Mouse (Mus musculus) kidney, postnatal 0 days (tissue): ENCODE measurements around the gene Srprb. TPM values are rescaled to one million over a fixed set of nuclear protein-coding genes. Genes with fewer than 3 reads are reported as not detected.

ENCODE experiments used
- ATAC-seq: fragments of 200-750 bp; cut with Nextera tagmentation; replicated peaks from 2 replicates; pipeline ENCODE4 v1.8.0; 2017; ENCODE audit warnings: low read depth, moderate number of reproducible peaks, moderate TSS enrichment, moderate library complexity; ENCODE audit not compliant: low FRiP score
- DNase-seq: peaks from one replicate; pipeline ENCODE4 v3.0.0-alpha.2; 2016; ENCODE audit warnings: low spot score
- H3K27ac ChIP-seq: fragments of 300-500 bp; sonication (generic); 2 replicates; pipeline ENCODE4 v1.5.1; 2014; ENCODE audit warnings: mild to moderate bottlenecking
- H3K27me3 ChIP-seq: fragments of 300-500 bp; sonication (generic); 2 replicates; pipeline ENCODE4 v1.6.1; 2014; ENCODE audit warnings: low read length, mixed read lengths; ENCODE audit not compliant: insufficient read depth
- H3K36me3 ChIP-seq: fragments of 300-500 bp; sonication (generic); 2 replicates; pipeline ENCODE4 v1.6.1; 2014; ENCODE audit warnings: low read length, mixed read lengths; ENCODE audit not compliant: insufficient read depth
- H3K4me1 ChIP-seq: fragments of 300-500 bp; sonication (generic); replicated peaks from 2 replicates; pipeline ENCODE4 v1.6.1; 2014; ENCODE audit warnings: antibody characterized with exemption, low read length, mixed read lengths; ENCODE audit not compliant: insufficient read depth
- H3K4me2 ChIP-seq: fragments of 300-500 bp; sonication (generic); 2 replicates; pipeline ENCODE4 v1.6.1; 2014; ENCODE audit warnings: mild to moderate bottlenecking, low read length, moderate library complexity, mixed read lengths
- H3K4me3 ChIP-seq: fragments of 300-500 bp; sonication (generic); replicated peaks from 2 replicates; pipeline ENCODE4 v1.5.1; 2014; ENCODE audit warnings: low read depth, low read length
- H3K9ac ChIP-seq: fragments of 300-500 bp; sonication (generic); 2 replicates; pipeline ENCODE4 v1.6.1; 2014; ENCODE audit warnings: low read depth, low read length
- H3K9me3 ChIP-seq: fragments of 300-500 bp; sonication (generic); replicated peaks from 2 replicates; pipeline ENCODE4 v1.6.1; 2016; ENCODE audit warnings: low read length, inconsistent platforms, mixed read lengths
- CTCF ChIP-seq: IDR thresholded peaks from 2 replicates; pipeline ENCODE4 v1.5.1; 2016; ENCODE audit warnings: antibody characterized with exemption, low read depth, mild to moderate bottlenecking, moderate library complexity
- WGBS: fragments of 180-500 bp; shearing (Covaris S2); extraction: QIAGEN DNeasy Blood & Tissue Kit; methylation state at CpG from one replicate; pipeline ENCODE4 v1.1.7; 2014; 5-methylcytosine and 5-hydroxymethylcytosine counted together
- polyA plus RNA-seq: library from polyadenylated mRNA; unstranded; fragments of >200 nt; fragmentation: Nextera tagmentation; extraction: Ambion mirVana; gene quantifications from 2 replicates; pipeline ENCODE4 v1.2.1, GENCODE M21; 2015

Srprb gene
- polyA plus RNA-seq, 1 experiment from 2014 or later: 46.2 TPM

DNA sequence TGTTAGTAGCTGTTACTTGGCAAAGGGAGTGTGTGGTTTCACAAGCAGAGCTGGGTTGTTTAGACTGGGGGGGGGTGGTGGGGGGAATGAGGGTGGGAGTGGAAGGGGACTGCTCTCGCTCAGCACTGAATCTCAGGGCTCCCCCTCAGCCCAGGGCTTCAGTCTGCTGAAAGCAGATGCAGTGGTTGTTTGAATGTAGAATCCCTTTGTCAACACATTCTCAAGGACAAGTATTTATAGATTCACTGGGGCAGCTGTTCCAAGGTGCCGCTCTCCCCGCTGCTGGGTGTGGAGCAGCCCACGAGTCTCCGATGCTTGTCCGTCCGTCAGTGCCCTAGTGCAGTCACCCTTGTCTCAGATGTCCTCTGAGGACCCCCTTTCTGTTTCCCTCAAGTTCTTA lies 60.7 kb downstream of the Srprb start:
- DNase-seq (no peak), ATAC-seq (no peak)
- H3K4me2 ChIP-seq: no peak overlapping the region
- H3K9ac ChIP-seq: no peak overlapping the region
- H3K27ac ChIP-seq: no peak overlapping the region
- H3K36me3 ChIP-seq: no peaks in the 10 kb centered on the region
- no peaks in the 10 kb centered on the region for H3K9me3 ChIP-seq
- TF ChIP-seq CTCF: no peak
- WGBS: 65% methylated on average over 7 of the region's 7 CpGs
- H3K4me3 ChIP-seq: no peak overlapping the region
- no peaks in the 10 kb centered on the region for H3K27me3 ChIP-seq
- no peaks in the 10 kb centered on the region for H3K4me1 ChIP-seq

DNA sequence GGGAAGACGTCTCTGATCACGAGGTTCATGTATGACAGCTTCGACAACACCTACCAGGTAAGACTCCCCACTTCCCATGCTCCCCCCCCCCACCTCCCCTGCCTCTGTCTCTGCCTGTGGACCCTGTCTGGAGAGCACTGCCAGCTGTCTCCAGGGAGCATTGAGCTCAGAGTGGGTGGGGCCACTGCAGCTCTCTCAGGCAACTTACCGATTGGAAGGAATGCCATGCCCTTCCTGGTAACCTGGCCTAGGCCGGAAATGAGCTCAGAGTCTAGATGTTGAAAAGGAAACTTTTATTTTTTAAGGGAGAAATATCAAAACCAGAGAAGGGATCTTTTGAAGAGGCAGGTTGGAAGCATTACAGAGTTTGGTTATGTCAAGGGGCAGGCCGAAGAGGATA lies 61.6 kb downstream of the Srprb start:
- no peaks in the 10 kb centered on the region for H3K36me3 ChIP-seq
- DNase-seq (no peak), ATAC-seq (no peak)

DNA sequence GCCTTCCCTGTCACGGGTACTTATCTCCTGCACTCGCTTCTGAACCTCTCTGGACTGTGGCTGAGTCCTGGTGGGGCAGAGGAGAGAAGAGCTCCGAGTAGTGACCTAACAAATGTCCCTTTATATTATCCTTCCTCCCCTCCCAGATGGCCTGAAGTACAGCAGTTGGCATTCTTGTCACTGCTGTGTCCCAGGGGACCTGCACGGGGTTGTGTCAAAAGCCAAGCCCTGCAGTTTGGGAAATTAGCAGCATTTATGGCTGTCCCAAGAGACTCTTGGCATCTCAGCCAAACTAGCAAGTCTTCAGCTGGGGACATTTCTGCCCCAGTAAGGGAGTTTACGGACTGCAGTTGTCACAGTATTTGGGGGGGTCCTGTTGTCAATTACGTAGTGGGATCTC lies 62.5 kb downstream of the Srprb start:
- 56% methylated on average over 6 of the region's 6 CpGs for WGBS
- Histone ChIP-seq H3K27me3 (no peaks in the 10 kb centered on the region), H3K27ac (no peak overlapping the region), H3K9me3 (no peaks in the 10 kb centered on the region), H3K36me3 (no peaks in the 10 kb centered on the region), H3K4me1 (no peaks in the 10 kb centered on the region), H3K4me3 (no peak overlapping the region), H3K9ac (no peak overlapping the region), H3K4me2 (no peak overlapping the region)
- DNase-seq (no peak), ATAC-seq (no peak)
- no peak for TF ChIP-seq CTCF

More for the DNA sequence above, 61.6 kb downstream of the Srprb start:
- H3K9me3 ChIP-seq: no peaks in the 10 kb centered on the region
- no peak overlapping the region for H3K27ac ChIP-seq
- H3K9ac ChIP-seq: no peak overlapping the region
- no peaks in the 10 kb centered on the region for H3K4me1 ChIP-seq
- no peak overlapping the region for H3K4me3 ChIP-seq
- 86% methylated on average over 6 of the region's 6 CpGs for WGBS
- no peak for TF ChIP-seq CTCF
- no peak overlapping the region for H3K4me2 ChIP-seq
- H3K27me3 ChIP-seq: no peaks in the 10 kb centered on the region

Other genes with a start within 250 kb of the Srprb start
- 8.7 and 9.8 TPM in 2 replicates for gene Slco2a1, start 213.4 kb downstream of the Srprb start, polyA plus RNA-seq
- gene Rab6b, start 90.3 kb downstream of the Srprb start, polyA plus RNA-seq: 7.3 and 8.7 TPM in 2 replicates
- 1.9 and 3.2 TPM in 2 replicates for gene Gm20425, start 28.2 kb upstream of the Srprb start, polyA plus RNA-seq
- gene Trf, start 28.3 kb upstream of the Srprb start, polyA plus RNA-seq: 23.5 and 26.0 TPM in 2 replicates
- 1.4 and 1.6 TPM in 2 replicates for gene 1300017J02Rik, start 102.9 kb upstream of the Srprb start, polyA plus RNA-seq
- gene Topbp1, start 103.1 kb upstream of the Srprb start, polyA plus RNA-seq: 33.1 and 35.4 TPM in 2 replicates
- gene Cdv3, start 163.7 kb upstream of the Srprb start, polyA plus RNA-seq: 67.5 and 79.5 TPM in 2 replicates